Mouse (Mus musculus) lung, postnatal 25 days (tissue): Measurements from ENCODE around the gene Olfr951.

Experiments used
- DNase-seq: peaks from one replicate; pipeline ENCODE4 v3.0.0; 2022; ENCODE audit warnings: low spot score

The Olfr951 gene

DNA sequence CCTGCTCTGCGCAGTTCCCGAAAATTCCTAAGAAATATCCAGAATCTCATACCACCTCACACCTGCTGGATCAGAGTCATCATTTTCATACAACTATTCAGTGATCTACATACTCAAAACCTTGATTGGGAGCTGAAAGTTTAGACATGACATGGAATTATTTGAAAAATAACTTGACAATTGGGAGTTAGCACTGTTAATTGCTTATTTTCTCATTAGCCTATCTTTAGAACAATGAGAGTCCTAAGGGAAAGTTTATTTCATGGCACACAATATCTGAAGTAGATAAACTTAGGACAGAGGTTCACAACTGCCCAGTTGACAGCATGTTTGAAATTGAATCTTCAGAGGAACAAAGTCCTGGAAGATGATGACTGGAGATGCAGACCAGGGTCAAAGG, at the start of gene Olfr951:
Gene Olfr951, plus strand, starts transcription at position 301 of the 400 bp plus-strand sequence.
- no peak for DNase-seq

DNA sequence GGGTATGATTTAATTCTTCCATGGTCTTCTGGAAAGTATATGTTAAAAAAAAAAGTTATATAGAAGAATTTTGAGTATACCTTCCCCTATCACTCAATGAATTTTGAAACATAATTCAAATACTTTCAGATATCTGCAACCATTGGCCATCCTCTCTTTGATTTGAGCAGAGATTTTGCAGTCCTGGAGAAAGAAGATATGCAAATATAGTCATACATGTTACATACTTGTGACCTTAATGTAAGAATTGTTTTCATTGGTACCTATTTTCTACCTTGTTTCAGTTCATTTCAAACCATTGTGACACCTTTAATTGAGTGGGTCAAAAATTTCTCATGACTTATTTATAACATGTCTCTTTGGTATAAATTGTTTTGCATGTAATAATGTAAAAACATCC, 39.8 kb downstream of the Olfr951 start, which contains the start of gene Olfr952:
Gene Olfr952, minus strand, starts transcription at position 101 of the 400 bp plus-strand sequence.
- DNase-seq, result no peak
